Mouse (Mus musculus) kidney, adult 2 months (tissue): ENCODE measurements at regions not wholly inside any gene's neighbourhood (a gene's known extent, or its start where the extent isn't known, plus 50 kb on each side); places are given as distances from the start of the nearest gene placed in this dataset.

Source experiments
- DNase-seq: peaks from one replicate; pipeline ENCODE4 v3.0.0; 2021
- H3K27ac ChIP-seq: fragments of 200-500 bp; 2 replicates; pipeline ENCODE4 v1.5.1; 2012; ENCODE audit warnings: low read depth, low read length, control low read depth, inconsistent platforms; ENCODE audit not compliant: insufficient read depth
- H3K27me3 ChIP-seq: fragments of 200-500 bp; replicated peaks from 2 replicates; pipeline ENCODE4 v1.6.1; 2012; ENCODE audit warnings: mild to moderate bottlenecking, moderate library complexity, low read length, inconsistent platforms; ENCODE audit not compliant: control insufficient read depth, insufficient read depth
- H3K36me3 ChIP-seq: fragments of 200-500 bp; 2 replicates; pipeline ENCODE4 v1.6.1; 2012; ENCODE audit warnings: mild to moderate bottlenecking, moderate library complexity, low read length, inconsistent platforms; ENCODE audit not compliant: control insufficient read depth, insufficient read depth
- H3K4me1 ChIP-seq: fragments of 200-500 bp; 2 replicates; pipeline ENCODE4 v1.6.1; 2011; ENCODE audit warnings: low read length; ENCODE audit not compliant: control insufficient read depth, insufficient read depth
- H3K4me3 ChIP-seq: fragments of 200-500 bp; 2 replicates; pipeline ENCODE4 v1.5.1; 2011; ENCODE audit warnings: mild to moderate bottlenecking, low read depth, low read length, control low read depth; ENCODE audit not compliant: insufficient read depth
- CTCF ChIP-seq: fragments of 200-500 bp; conservative IDR thresholded peaks from 2 replicates; pipeline ENCODE4 v1.5.1; 2011; ENCODE audit warnings: low read depth, mild to moderate bottlenecking, control low read depth, low read length, moderate library complexity, mixed read lengths; ENCODE audit not compliant: insufficient read depth, insufficient read length
- POLR2A ChIP-seq: fragments of 200-500 bp; IDR thresholded peaks from one replicate; pipeline ENCODE4 v1.6.1; 2011; ENCODE audit warnings: low read depth, low read length, control low read depth
- WGBS: fragments of 180-500 bp; shearing (Covaris S2); methylation state at CpG from one replicate; pipeline ENCODE4 v1.1.7; 2018; 5-methylcytosine and 5-hydroxymethylcytosine counted together

- 94% methylated on average over 2 of the region's 2 CpGs for WGBS
- no peaks in the 10 kb centered on the region for H3K27me3 ChIP-seq
- H3K27ac ChIP-seq = no peak overlapping the region
- TF ChIP-seq CTCF (no peak), POLR2A (no peak)
- H3K36me3 ChIP-seq = no peaks in the 10 kb centered on the region
- H3K4me1 ChIP-seq = no peaks in the 10 kb centered on the region
- no peak for DNase-seq
- H3K4me3 ChIP-seq = no peak overlapping the region
Measured at GRCm38 (mm10) chr11:110715300-110715699, 252.5 kb upstream of the Kcnj16 start.

- no peak for TF ChIP-seq POLR2A
- TF ChIP-seq CTCF = no peak
- DNase-seq = no peak
- Histone ChIP-seq H3K4me3 (no peak overlapping the region), H3K27ac (no peak overlapping the region), H3K36me3 (no peaks in the 10 kb centered on the region), H3K27me3 (no peaks in the 10 kb centered on the region), H3K4me1 (no peaks in the 10 kb centered on the region)
- WGBS = 59% methylated on average over 1 of the region's 1 CpGs
Measured at GRCm38 (mm10) chr11:110716369-110716768, 251.5 kb upstream of the Kcnj16 start.

- H3K27ac ChIP-seq = no peak overlapping the region
- H3K36me3 ChIP-seq = no peaks in the 10 kb centered on the region
- no peak for DNase-seq
- no peaks in the 10 kb centered on the region for H3K27me3 ChIP-seq
- no peak for TF ChIP-seq CTCF
- TF ChIP-seq POLR2A = no peak
- no peak overlapping the region for H3K4me3 ChIP-seq
- no peaks in the 10 kb centered on the region for H3K4me1 ChIP-seq
- WGBS = 70% methylated on average over 5 of the region's 5 CpGs
Measured at GRCm38 (mm10) chr11:110722701-110723100, 245.1 kb upstream of the Kcnj16 start.

- Histone ChIP-seq H3K27ac (no peak overlapping the region), H3K36me3 (no peaks in the 10 kb centered on the region), H3K4me1 (no peaks in the 10 kb centered on the region), H3K27me3 (no peaks in the 10 kb centered on the region), H3K4me3 (no peak overlapping the region)
- DNase-seq = no peak
- TF ChIP-seq POLR2A (no peak), CTCF (no peak)
- 91% methylated on average over 6 of the region's 6 CpGs for WGBS
Measured at GRCm38 (mm10) chr11:110723971-110724370, 243.9 kb upstream of the Kcnj16 start.

- no peak overlapping the region for H3K4me3 ChIP-seq
- TF ChIP-seq POLR2A (no peak), CTCF (no peak)
- DNase-seq = no peak
- H3K4me1 ChIP-seq = no peaks in the 10 kb centered on the region
- no peaks in the 10 kb centered on the region for H3K36me3 ChIP-seq
- no peak overlapping the region for H3K27ac ChIP-seq
- WGBS = 84% methylated on average over 3 of the region's 3 CpGs
- no peaks in the 10 kb centered on the region for H3K27me3 ChIP-seq
Measured at GRCm38 (mm10) chr11:110727357-110727961, 240.4 kb upstream of the Kcnj16 start.

GRCm38 (mm10) chr11:110731510-110731909 lies 236.3 kb upstream of the Kcnj16 start:
- DNase-seq = no peak
- Histone ChIP-seq H3K27ac (no peak overlapping the region), H3K4me1 (no peaks in the 10 kb centered on the region), H3K4me3 (no peak overlapping the region), H3K27me3 (no peaks in the 10 kb centered on the region), H3K36me3 (no peaks in the 10 kb centered on the region)
- 82% methylated on average over 3 of the region's 3 CpGs for WGBS
- TF ChIP-seq CTCF (no peak), POLR2A (no peak)

- H3K4me1 ChIP-seq = no peaks in the 10 kb centered on the region
- H3K27ac ChIP-seq = no peak overlapping the region
- no peaks in the 10 kb centered on the region for H3K27me3 ChIP-seq
- no peak overlapping the region for H3K4me3 ChIP-seq
- no peak for TF ChIP-seq CTCF
- TF ChIP-seq POLR2A = no peak
- H3K36me3 ChIP-seq = no peaks in the 10 kb centered on the region
- no peak for DNase-seq
Measured at GRCm38 (mm10) chr11:110774128-110774527, 193.7 kb upstream of the Kcnj16 start.
